Mouse (Mus musculus): ENCODE data around the gene Sult6b2. TPM values are rescaled to one million over a fixed set of nuclear protein-coding genes. Genes with fewer than 3 reads are reported as not detected.
A peak's percentile ranks its signal among the peaks of the same experiment; 100 is the strongest.

The Sult6b2 gene
- polyA plus RNA-seq, 1 experiment from 2014 or later = 0.11 TPM

DNA sequence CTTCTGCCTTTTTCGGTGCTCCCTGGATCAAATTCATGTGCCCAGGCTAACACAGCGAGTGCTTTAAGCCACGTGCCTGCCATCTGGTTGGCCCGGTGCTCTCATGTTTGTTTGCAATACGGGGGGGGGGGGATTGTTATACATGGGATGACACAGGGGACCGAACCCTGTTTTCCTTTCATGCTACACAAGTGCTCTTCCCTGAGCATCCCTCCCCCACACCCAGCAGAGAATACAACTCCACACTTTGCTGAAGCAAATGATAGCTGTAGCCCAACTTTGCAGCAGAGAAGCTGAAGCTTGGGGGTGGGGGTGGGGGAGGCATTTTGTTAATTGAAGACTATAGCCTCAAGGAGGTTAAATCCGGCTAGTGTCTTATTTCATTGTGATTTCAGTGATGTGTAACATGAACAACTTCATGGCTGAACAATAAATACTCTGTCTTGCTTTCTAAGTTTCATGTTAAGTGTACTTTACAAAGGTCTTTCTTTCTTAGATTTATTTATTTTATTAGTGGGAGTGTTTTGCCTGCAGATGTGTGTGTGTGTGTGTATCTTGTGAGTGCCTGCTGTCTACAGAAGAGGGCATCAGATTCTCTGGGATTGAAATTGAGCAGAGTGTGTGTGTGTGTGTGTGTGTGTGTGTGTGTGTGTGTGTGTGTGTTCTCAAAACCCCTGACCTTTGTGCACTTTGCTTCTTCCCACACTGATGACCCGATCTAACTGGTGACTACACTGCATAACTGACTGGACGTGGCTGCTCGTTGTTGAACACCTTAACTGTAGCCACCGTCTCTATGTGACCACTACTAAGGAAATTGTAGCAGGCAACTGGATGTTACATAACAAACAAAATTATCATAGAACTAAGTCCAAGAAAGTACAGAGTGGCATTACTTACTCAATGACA, 1.4 kb downstream of the Sult6b2 start:
- H3K27ac ChIP-seq = no peak overlapping the region
- no peak overlapping the region for H3K4me3 ChIP-seq
- no peak overlapping the region for H3K9ac ChIP-seq
- H3K4me2 ChIP-seq (replicated peaks) = no peak overlapping the region
- H3K27me3 ChIP-seq (replicated peaks) = no peaks in the 10 kb centered on the region
- H3K9me3 ChIP-seq = no peaks in the 10 kb centered on the region
- no peak; the same call in 1 of the 2 replicates for ATAC-seq (ENCODE audit: low FRiP score, low read depth)
- H3K4me1 ChIP-seq = 0 out of 2 replicates have a peak, but pooled peaks cover 4% of the 10 kb centered on the region
- 57% methylated on average over 11 of the region's 11 CpGs for WGBS
- H3K36me3 ChIP-seq = no peaks in the 10 kb centered on the region

DNA sequence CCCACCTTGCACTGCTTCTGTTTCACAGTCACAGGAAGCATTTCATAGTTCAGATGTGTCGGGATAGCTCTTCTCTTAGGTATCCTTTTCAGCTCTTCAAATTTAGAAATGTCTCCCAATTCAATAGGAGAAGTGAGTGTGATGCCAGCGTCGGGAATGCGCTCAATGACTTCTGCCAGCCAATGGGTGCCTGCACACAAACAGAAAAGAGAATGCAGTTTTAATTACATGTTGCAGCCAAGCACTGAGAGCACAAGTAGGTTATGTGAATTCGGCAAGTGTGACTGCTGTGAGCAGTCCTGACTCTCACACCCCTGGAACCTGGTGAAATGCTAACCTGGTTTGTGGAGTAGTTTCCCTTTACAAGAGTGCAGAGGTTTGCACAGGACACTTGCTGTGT, 2.6 kb downstream of the Sult6b2 start:
- 84% methylated on average over 5 of the region's 5 CpGs for WGBS
- no peak overlapping the region for H3K27ac ChIP-seq

GRCm38 (mm10) chr6:142799704-142800374, 4.5 kb downstream of the Sult6b2 start:
- H3K4me3 ChIP-seq = no peak overlapping the region

More for the DNA sequence above, 2.6 kb downstream of the Sult6b2 start:
- no peak overlapping the region for H3K4me3 ChIP-seq
- ATAC-seq (ENCODE audit: low FRiP score, low read depth) = no peak
- no peaks in the 10 kb centered on the region for H3K36me3 ChIP-seq
- 0 out of 2 replicates have a peak, but pooled peaks cover 4% of the 10 kb centered on the region for H3K4me1 ChIP-seq
- H3K9me3 ChIP-seq = no peaks in the 10 kb centered on the region
- H3K4me2 ChIP-seq (replicated peaks) = no peak overlapping the region
- no peak overlapping the region for H3K9ac ChIP-seq
- H3K27me3 ChIP-seq (replicated peaks) = no peaks in the 10 kb centered on the region

GRCm38 (mm10) chr6:142798837-142799236, 5.5 kb downstream of the Sult6b2 start:
- 0 out of 2 replicates have a peak, but pooled peaks cover 5% of the 10 kb centered on the region for H3K4me1 ChIP-seq
- no peak overlapping the region for H3K9ac ChIP-seq
- no peak overlapping the region for H3K27ac ChIP-seq
- H3K4me2 ChIP-seq (replicated peaks) = no peak overlapping the region
- no peaks in the 10 kb centered on the region for H3K9me3 ChIP-seq
- H3K4me3 ChIP-seq = no peak overlapping the region
- WGBS = 80% methylated on average over 9 of the region's 9 CpGs
- no peaks in the 10 kb centered on the region for H3K36me3 ChIP-seq
- ATAC-seq (ENCODE audit: low FRiP score, low read depth) = no peak
- H3K27me3 ChIP-seq (replicated peaks) = no peaks in the 10 kb centered on the region

More at GRCm38 (mm10) chr6:142799704-142800374, 4.5 kb downstream of the Sult6b2 start:
- Histone ChIP-seq H3K4me1 (0 out of 2 replicates have a peak, but pooled peaks cover 4% of the 10 kb centered on the region), H3K9ac (no peak overlapping the region), H3K4me2 (replicated peaks) (no peak overlapping the region), H3K9me3 (no peaks in the 10 kb centered on the region), H3K27me3 (replicated peaks) (no peaks in the 10 kb centered on the region), H3K27ac (no peak overlapping the region), H3K36me3 (no peaks in the 10 kb centered on the region)
- no peak for ATAC-seq (ENCODE audit: low FRiP score, low read depth)
- 82% methylated on average over 7 of the region's 7 CpGs for WGBS

GRCm38 (mm10) chr6:142797996-142798395, 6.3 kb downstream of the Sult6b2 start:
- no peak overlapping the region for H3K9ac ChIP-seq
- no peak for ATAC-seq (ENCODE audit: low FRiP score, low read depth)
- WGBS = 86% methylated on average over 1 of the region's 1 CpGs

GRCm38 (mm10) chr6:142795655-142796441, 8.5 kb downstream of the Sult6b2 start:
- H3K36me3 ChIP-seq = no peaks in the 10 kb centered on the region
- no peak for ATAC-seq (ENCODE audit: low FRiP score, low read depth)
- peaks cover 18% of the 10 kb centered on the region for H3K4me1 ChIP-seq
- H3K9me3 ChIP-seq = no peaks in the 10 kb centered on the region
- 82% methylated on average over 15 of the region's 15 CpGs for WGBS
- no peak overlapping the region for H3K27ac ChIP-seq
- no peaks in the 10 kb centered on the region for H3K27me3 ChIP-seq (replicated peaks)
- H3K4me3 ChIP-seq = no peak overlapping the region
- H3K4me2 ChIP-seq (replicated peaks) = no peak overlapping the region
- H3K9ac ChIP-seq = no peak overlapping the region

More at GRCm38 (mm10) chr6:142797996-142798395, 6.3 kb downstream of the Sult6b2 start:
- Histone ChIP-seq H3K4me3 (no peak overlapping the region), H3K9me3 (no peaks in the 10 kb centered on the region), H3K36me3 (no peaks in the 10 kb centered on the region), H3K4me2 (replicated peaks) (no peak overlapping the region), H3K27ac (no peak overlapping the region), H3K27me3 (replicated peaks) (no peaks in the 10 kb centered on the region), H3K4me1 (peaks cover 13% of the 10 kb centered on the region)

DNA sequence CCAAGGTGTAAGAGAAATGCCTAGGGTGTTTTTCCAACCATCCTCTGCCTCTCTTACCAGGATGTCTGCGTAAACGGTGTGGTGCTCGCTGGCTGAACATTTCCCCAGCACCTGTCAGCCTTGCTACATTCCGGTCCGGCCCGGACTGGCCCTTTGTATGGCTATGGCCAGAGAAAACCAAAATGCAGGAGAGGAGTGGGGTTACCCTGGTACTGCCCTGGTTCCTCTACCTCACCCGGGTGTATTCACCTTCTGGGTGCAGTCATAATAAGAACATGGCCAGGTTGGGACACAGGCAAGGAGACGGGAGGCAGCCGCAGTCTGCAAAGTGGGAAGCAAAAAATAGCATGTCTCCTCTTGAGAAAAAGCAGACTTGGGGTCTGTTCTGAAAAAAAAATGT, 9.2 kb downstream of the Sult6b2 start:
- H3K4me2 ChIP-seq (replicated peaks) = no peak overlapping the region
- no peaks in the 10 kb centered on the region for H3K9me3 ChIP-seq
- H3K4me1 ChIP-seq = peaks cover 18% of the 10 kb centered on the region
- no peak for ATAC-seq (ENCODE audit: low FRiP score, low read depth)
- no peaks in the 10 kb centered on the region for H3K27me3 ChIP-seq (replicated peaks)
- no peaks in the 10 kb centered on the region for H3K36me3 ChIP-seq
- no peak overlapping the region for H3K27ac ChIP-seq
- H3K4me3 ChIP-seq = no peak overlapping the region
- WGBS = 91% methylated on average over 9 of the region's 9 CpGs
- H3K9ac ChIP-seq = no peak overlapping the region

- Histone ChIP-seq H3K4me3 (no peak overlapping the region), H3K27me3 (replicated peaks) (no peaks in the 10 kb centered on the region), H3K4me2 (replicated peaks) (0 out of 2 replicates have a peak overlapping the region, but pooled peaks have one; percentile 19), H3K9ac (no peak overlapping the region), H3K27ac (no peak overlapping the region), H3K9me3 (no peaks in the 10 kb centered on the region), H3K4me1 (peaks cover 18% of the 10 kb centered on the region), H3K36me3 (no peaks in the 10 kb centered on the region)
- WGBS = 16% methylated on average over 7 of the region's 7 CpGs
- ATAC-seq (ENCODE audit: low FRiP score, low read depth) = peak; percentile 79
Observed at GRCm38 (mm10) chr6:142793468-142793867, 10.8 kb downstream of the Sult6b2 start.

- Histone ChIP-seq H3K27me3 (replicated peaks) (no peaks in the 10 kb centered on the region), H3K36me3 (no peaks in the 10 kb centered on the region), H3K27ac (no peak overlapping the region), H3K4me2 (replicated peaks) (no peak overlapping the region), H3K9me3 (no peaks in the 10 kb centered on the region), H3K9ac (no peak overlapping the region), H3K4me1 (peaks cover 18% of the 10 kb centered on the region), H3K4me3 (no peak overlapping the region)
- ATAC-seq (ENCODE audit: low FRiP score, low read depth) = no peak
- WGBS = 49% methylated on average over 13 of the region's 13 CpGs
Observed at GRCm38 (mm10) chr6:142792241-142792968, 11.9 kb downstream of the Sult6b2 start.

DNA sequence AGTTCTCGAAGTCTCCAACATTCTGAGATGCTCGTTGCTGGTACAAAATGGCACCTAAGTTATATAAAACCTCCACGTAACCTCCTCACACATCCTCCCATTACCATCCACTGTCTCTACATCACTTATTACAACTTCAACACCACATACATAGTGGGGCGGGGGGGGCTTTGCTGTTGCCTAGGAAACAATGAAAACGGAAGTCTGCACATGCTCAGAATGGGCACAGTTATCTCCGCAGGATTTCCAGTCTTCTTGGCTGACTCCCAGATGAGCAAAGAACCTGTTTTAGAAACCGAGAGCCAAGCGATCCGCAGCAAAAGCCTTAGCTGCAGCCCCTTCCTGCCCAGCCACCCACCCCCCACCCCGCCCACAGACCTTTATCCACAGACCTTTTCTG, 14.6 kb downstream of the Sult6b2 start:
- Histone ChIP-seq H3K9ac (no peak overlapping the region), H3K27ac (no peak overlapping the region), H3K9me3 (no peaks in the 10 kb centered on the region), H3K4me1 (peaks cover 18% of the 10 kb centered on the region), H3K4me3 (no peak overlapping the region), H3K36me3 (no peaks in the 10 kb centered on the region), H3K4me2 (replicated peaks) (no peak overlapping the region), H3K27me3 (replicated peaks) (no peaks in the 10 kb centered on the region)
- 94% methylated on average over 10 of the region's 10 CpGs for WGBS
- ATAC-seq (ENCODE audit: low FRiP score, low read depth) = no peak

Measured in neural tube, embryonic 12.5 days (tissue).